Mouse (Mus musculus) Patski (cell line): ENCODE data around the gene Nomo1. TPM values are rescaled to one million over a fixed set of nuclear protein-coding genes. Genes with fewer than 3 reads are reported as not detected.

ENCODE experiments used
- ATAC-seq: fragments of 100-300 bp; one replicate; pipeline ENCODE4 v1.8.0; 2021
- CTCF ChIA-PET: fragments of 350-600 bp; sonication (Branson Sonifier 250); formaldehyde crosslinking; loops from one replicate; lab custom pipeline; 2022; ENCODE audit warnings: inconsistent platforms; lab: Charles Lee
- POLR2A ChIA-PET: fragments of 350-600 bp; sonication (Branson Sonifier 250); formaldehyde crosslinking; loops from one replicate; lab custom pipeline; 2022; ENCODE audit warnings: antibody characterized with exemption, inconsistent platforms; lab: Charles Lee
- DNase-seq: peaks from one replicate; pipeline ENCODE4 v3.0.0-alpha.2; 2011; ENCODE audit warnings: low read depth, low spot score
- H3K27me3 ChIP-seq: fragments of 371-371 bp; one replicate; pipeline ENCODE4 v1.5.1; 2021
- CTCF ChIP-seq: fragments of 100-300 bp; IDR thresholded peaks from one replicate; pipeline ENCODE4 v1.5.1; 2021
- in situ Hi-C: fragments of 300-500 bp; cut with MboI; formaldehyde crosslinking; loops from 3 replicates; pipeline ENCODE4 v1.11.1; 2018; ENCODE audit warnings: low pct_unique_long_range_greater_than_20kb, mixed read lengths
- polyA plus RNA-seq: library from polyadenylated mRNA; unstranded; gene quantifications from one replicate; pipeline ENCODE4 v1.2.3, GENCODE M21; 2021

The Nomo1 gene
- polyA plus RNA-seq, 1 experiment from 2014 or later, result 100 TPM

- DNase-seq, result no peak
- in situ Hi-C loops, result loop anchor here (25.0 kb wide), 1 partner anchor 160 kb away; the partner anchor contains the start of gene Kdelr1
- ATAC-seq, result no peak
- ChIA-PET POLR2A (no interaction called here), CTCF (interaction anchor here (1.4 kb wide), 1 partner anchor 11 kb away, joined by 4 read pairs; no protein-coding TSS in a partner anchor)
- no peak for TF ChIP-seq CTCF
- no peaks in the 10 kb centered on the region for H3K27me3 ChIP-seq
Observed at GRCm38 (mm10) chr7:46021951-46022350, 11.5 kb upstream of the Nomo1 start.

DNA sequence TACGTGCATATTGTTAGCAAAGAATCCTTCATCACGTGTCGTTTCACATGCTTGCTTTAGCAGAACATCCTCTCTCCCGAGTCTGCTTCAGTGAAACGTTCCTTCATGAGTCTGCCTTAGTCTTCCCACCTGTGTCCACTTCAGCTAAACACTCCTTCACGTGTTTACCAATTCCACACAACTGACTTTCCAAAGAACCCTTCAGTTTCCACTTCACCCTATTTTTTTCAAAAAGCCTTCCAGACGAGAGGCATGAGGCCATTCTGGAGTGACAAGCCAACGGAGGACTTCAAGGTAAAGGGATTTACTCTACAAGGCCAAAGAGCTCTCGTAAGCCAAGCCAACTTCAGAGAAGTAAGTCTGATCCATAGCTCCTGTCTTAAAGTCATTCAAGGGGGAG is 8.1 kb upstream of the Nomo1 start:
- DNase-seq, result no peak
- no peak for TF ChIP-seq CTCF
- in situ Hi-C loops, result no loop called here
- ChIA-PET CTCF (interaction anchor here (1.0 to 1.6 kb wide), 2 partner anchors 9 to 11 kb away, joined by 3 read pairs; no protein-coding TSS in a partner anchor), POLR2A (no interaction called here)
- ATAC-seq, result no peak
- H3K27me3 ChIP-seq, result no peaks in the 10 kb centered on the region

- ATAC-seq (no peak), DNase-seq (no peak)
- CTCF ChIA-PET, result interaction anchor here (0.7 kb wide), 1 partner anchor 23 kb away, joined by 3 read pairs; no protein-coding TSS in a partner anchor
Observed at GRCm38 (mm10) chr7:46028681-46029080, 4.8 kb upstream of the Nomo1 start.

GRCm38 (mm10) chr7:46029299-46030144 is 4.0 kb upstream of the Nomo1 start:
- ChIA-PET CTCF (no interaction called here), POLR2A (no interaction called here)
- DNase-seq, result no peak
- TF ChIP-seq CTCF, result no peak
- no peaks in the 10 kb centered on the region for H3K27me3 ChIP-seq
- ATAC-seq, result no peak
- in situ Hi-C loops, result no loop called here

More at GRCm38 (mm10) chr7:46028681-46029080, 4.8 kb upstream of the Nomo1 start:
- POLR2A ChIA-PET, result interaction anchor here (1.1 kb wide), 1 partner anchor 214 kb away, joined by 3 read pairs; the partner anchor contains the start of gene Cyth2
- TF ChIP-seq CTCF, result no peak
- in situ Hi-C loops, result no loop called here
- no peaks in the 10 kb centered on the region for H3K27me3 ChIP-seq

DNA sequence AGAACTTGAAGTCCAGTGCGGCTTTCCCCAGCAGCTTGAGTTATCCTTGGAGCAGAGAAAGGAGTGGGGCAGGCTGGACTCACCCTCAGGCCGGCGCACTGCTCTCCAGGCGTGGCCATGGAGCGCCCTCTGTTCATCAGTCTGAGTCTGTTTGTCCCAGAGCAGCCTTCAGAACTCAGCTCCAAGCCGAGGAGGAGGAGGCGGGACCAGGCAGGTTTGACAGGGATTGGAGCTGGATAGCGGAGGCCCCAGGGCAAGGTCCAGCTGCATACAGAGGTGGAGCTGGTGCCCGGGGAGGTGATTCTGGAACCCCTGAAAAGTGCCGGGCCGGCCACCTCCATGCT is 3.4 kb upstream of the Nomo1 start, which contains the start of gene Abcc6:
Gene Abcc6, minus strand, starts transcription at position 158 of the 344 bp plus-strand sequence.
- H3K27me3 ChIP-seq, result no peaks in the 10 kb centered on the region
- in situ Hi-C loops, result no loop called here
- DNase-seq, result no peak
- POLR2A ChIA-PET, result no interaction called here
- TF ChIP-seq CTCF, result no peak
- CTCF ChIA-PET, result no interaction called here
- no peak for ATAC-seq

- CTCF ChIA-PET, result no interaction called here
- ATAC-seq (no peak), DNase-seq (no peak)
- no peak for TF ChIP-seq CTCF
- in situ Hi-C loops, result no loop called here
- H3K27me3 ChIP-seq, result no peaks in the 10 kb centered on the region
- POLR2A ChIA-PET, result no interaction called here
Observed at GRCm38 (mm10) chr7:46031075-46031474, 2.4 kb upstream of the Nomo1 start.

- no peak for TF ChIP-seq CTCF
- ATAC-seq, result no peak
- ChIA-PET POLR2A (no interaction called here), CTCF (interaction anchor here (0.6 to 1.6 kb wide), 4 partner anchors 9 to 92 kb away, joined by 3 to 4 read pairs (median 4); no protein-coding TSS in a partner anchor)
- no peak for DNase-seq
- no peaks in the 10 kb centered on the region for H3K27me3 ChIP-seq
- in situ Hi-C loops, result no loop called here
Observed at GRCm38 (mm10) chr7:46033870-46034337, 406 bp downstream of the Nomo1 start.

- no peaks in the 10 kb centered on the region for H3K27me3 ChIP-seq
- TF ChIP-seq CTCF, result no peak
- CTCF ChIA-PET, result no interaction called here
- no peak for ATAC-seq
- in situ Hi-C loops, result no loop called here
- POLR2A ChIA-PET, result no interaction called here
- no peak for DNase-seq
Observed at GRCm38 (mm10) chr7:46034991-46035390, 1.5 kb downstream of the Nomo1 start.

- no peak for TF ChIP-seq CTCF
- POLR2A ChIA-PET, result no interaction called here
- DNase-seq, result no peak
- CTCF ChIA-PET, result no interaction called here
- no peaks in the 10 kb centered on the region for H3K27me3 ChIP-seq
- in situ Hi-C loops, result no loop called here
- ATAC-seq, result no peak
Observed at GRCm38 (mm10) chr7:46035468-46035867, 2.0 kb downstream of the Nomo1 start.

- TF ChIP-seq CTCF, result no peak
- ATAC-seq (no peak), DNase-seq (no peak)
- in situ Hi-C loops, result no loop called here
- ChIA-PET POLR2A (no interaction called here), CTCF (interaction anchor here (0.8 kb wide), 1 partner anchor 13 kb away, joined by 3 read pairs; no protein-coding TSS in a partner anchor)
- H3K27me3 ChIP-seq, result no peaks in the 10 kb centered on the region
Observed at GRCm38 (mm10) chr7:46037433-46037832, 3.9 kb downstream of the Nomo1 start.

DNA sequence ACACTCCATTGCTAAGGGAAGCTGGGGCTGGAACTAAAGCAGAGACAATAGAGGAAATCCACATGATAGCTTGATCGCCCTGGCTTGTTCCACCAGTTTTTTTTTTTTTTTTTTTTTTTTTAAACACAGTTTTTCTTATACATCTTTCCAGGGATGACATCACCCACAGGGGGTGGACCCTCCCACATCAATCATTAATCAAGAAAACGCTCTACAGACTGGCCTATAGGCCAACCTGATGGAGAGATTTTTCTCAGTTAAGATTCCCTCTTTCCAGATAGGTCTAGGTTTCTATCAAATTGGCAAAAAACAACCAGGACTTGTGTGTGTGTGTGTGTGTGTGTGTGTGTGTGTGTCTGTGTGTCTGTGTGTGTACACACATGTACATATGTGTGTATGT is 6.4 kb downstream of the Nomo1 start:
- DNase-seq, result no peak

More for the DNA sequence above, 6.4 kb downstream of the Nomo1 start:
- no peaks in the 10 kb centered on the region for H3K27me3 ChIP-seq
- TF ChIP-seq CTCF, result no peak
- POLR2A ChIA-PET, result no interaction called here
- CTCF ChIA-PET, result no interaction called here
- in situ Hi-C loops, result no loop called here
- ATAC-seq, result no peak
